Mouse (Mus musculus): Measurements from ENCODE around the gene Ampd3.

Gene Ampd3

DNA sequence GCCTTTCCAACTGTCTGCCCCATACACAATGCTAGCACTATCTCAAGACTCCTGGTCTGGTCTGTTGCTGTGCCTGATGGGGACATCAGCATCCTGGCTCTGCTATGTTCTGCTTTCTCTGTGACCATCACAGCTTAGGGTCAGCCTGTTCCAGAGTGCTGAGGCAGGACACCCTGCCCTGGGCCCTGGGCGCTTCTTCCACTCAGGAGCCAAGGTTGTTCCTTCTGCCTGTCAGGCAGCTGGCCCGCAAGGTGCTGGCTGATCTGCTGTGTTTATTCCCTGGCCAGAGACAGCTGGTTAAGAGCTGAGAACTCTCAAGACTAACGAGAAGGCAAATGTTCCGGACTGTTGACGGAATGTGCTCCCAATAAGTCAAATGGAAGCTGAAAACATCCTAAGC lies 24.2 kb downstream of the Ampd3 start:
- in situ Hi-C loops (cut with MboI; ENCODE audit: unreplicated experiment in 2 of 2) = loop anchor here in 1 of 2 experiments (10.0 to 25.0 kb wide), 2 partner anchors 627 to 1080 kb away; partner anchors contain the start of genes Akip1, BC051019 and St5

GRCm38 (mm10) chr7:110792834-110793233 lies 24.8 kb downstream of the Ampd3 start:
- in situ Hi-C loops (cut with MboI; ENCODE audit: unreplicated experiment in 2 of 2) = loop anchor here in 1 of 2 experiments (10.0 to 25.0 kb wide), 2 partner anchors 628 to 1081 kb away; partner anchors contain the start of genes Akip1, BC051019 and St5

GRCm38 (mm10) chr7:110794722-110795121 lies 26.7 kb downstream of the Ampd3 start:
- in situ Hi-C loops (cut with MboI; ENCODE audit: unreplicated experiment in 2 of 2) = loop anchor here in 1 of 2 experiments (10.0 to 25.0 kb wide), 2 partner anchors 630 to 1082 kb away; partner anchors contain the start of genes Akip1, BC051019 and St5

DNA sequence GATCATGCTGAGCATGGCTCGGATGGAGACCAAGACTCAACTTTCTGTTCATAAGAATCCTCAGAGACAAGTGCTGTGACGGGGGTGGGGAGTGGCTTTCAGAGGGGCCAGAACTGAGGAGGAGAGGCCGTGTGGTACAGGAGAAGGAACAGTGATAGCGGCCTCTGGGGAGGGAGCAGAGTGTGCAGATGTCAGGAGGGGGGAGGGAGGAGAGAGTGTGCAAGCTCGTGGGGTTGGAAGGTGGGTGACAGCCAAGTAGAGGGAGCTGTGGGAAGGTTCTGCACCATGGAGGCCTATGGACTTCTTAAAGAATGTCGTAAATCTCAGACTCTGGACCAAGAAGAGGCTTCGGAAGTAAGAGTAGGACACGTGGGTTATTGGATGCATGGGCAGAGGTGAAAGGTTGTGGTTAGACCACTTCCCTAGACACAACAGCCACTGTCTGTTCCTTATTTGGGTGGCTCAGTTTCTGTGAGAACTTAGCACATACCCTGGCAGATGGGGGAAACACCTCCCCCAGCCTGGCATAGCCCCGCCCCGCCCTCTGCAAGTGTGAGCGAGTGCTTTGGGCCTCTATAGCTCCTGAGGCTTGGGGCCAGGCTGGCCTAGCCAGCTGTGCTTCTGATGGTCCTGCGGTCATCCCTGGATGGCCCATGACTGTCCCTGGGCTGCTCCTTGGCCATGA lies 28.5 kb downstream of the Ampd3 start:
- in situ Hi-C loops (cut with MboI; ENCODE audit: unreplicated experiment in 2 of 2) = loop anchor here in 1 of 2 experiments (10.0 to 25.0 kb wide), 2 partner anchors 632 to 1084 kb away; partner anchors contain the start of genes Akip1, BC051019 and St5

GRCm38 (mm10) chr7:110797722-110798409 lies 29.9 kb downstream of the Ampd3 start:
- in situ Hi-C loops (cut with MboI; ENCODE audit: unreplicated experiment in 2 of 2) = loop anchor here in 1 of 2 experiments (10.0 to 25.0 kb wide), 2 partner anchors 633 to 1086 kb away; partner anchors contain the start of genes Akip1, BC051019 and St5

- in situ Hi-C loops (cut with MboI; ENCODE audit: unreplicated experiment in 2 of 2) = loop anchor here (5.0 kb wide), 2 partner anchors 74 to 514 kb away; no protein-coding TSS in a partner anchor
Measured at GRCm38 (mm10) chr7:110801028-110801427, 33.0 kb downstream of the Ampd3 start.

- in situ Hi-C loops (cut with MboI; ENCODE audit: unreplicated experiment in 2 of 2) = loop anchor here (5.0 kb wide), 2 partner anchors 76 to 516 kb away; no protein-coding TSS in a partner anchor
Measured at GRCm38 (mm10) chr7:110803131-110803530, 35.1 kb downstream of the Ampd3 start.

GRCm38 (mm10) chr7:110804266-110804665 lies 36.3 kb downstream of the Ampd3 start:
- in situ Hi-C loops (cut with MboI; ENCODE audit: unreplicated experiment in 2 of 2) = loop anchor here (5.0 kb wide), 2 partner anchors 77 to 517 kb away; no protein-coding TSS in a partner anchor

DNA sequence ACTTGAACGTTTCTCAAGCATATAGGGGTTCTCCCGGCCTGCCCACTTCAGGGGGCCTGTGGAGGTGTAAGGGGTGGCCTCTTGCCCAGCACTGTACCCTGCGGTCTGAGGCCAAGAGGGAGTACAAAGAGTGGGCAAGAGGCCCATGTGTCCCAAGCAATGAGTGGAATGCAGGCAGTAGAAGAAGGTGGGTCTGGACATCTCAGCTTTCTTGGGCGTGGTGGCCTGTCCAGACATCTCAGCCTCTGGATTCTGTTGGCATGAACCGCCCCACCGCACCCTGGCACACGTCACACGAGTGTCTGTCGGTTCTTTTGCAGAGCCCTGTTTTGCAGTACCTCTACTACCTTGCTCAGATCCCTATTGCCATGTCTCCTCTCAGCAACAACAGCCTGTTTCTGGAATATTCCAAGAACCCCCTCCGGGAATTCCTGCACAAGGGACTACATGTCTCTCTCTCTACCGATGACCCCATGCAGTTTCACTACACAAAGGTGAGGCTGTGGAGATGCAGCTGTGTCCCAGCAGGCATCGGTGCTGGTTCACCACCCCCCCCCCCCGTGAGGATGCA lies 39.5 kb downstream of the Ampd3 start:
- in situ Hi-C loops (cut with MboI; ENCODE audit: unreplicated experiment in 2 of 2) = no loop called here

- in situ Hi-C loops (cut with MboI; ENCODE audit: unreplicated experiment in 2 of 2) = no loop called here
Measured at GRCm38 (mm10) chr7:110808962-110809361, 41.0 kb downstream of the Ampd3 start.

DNA sequence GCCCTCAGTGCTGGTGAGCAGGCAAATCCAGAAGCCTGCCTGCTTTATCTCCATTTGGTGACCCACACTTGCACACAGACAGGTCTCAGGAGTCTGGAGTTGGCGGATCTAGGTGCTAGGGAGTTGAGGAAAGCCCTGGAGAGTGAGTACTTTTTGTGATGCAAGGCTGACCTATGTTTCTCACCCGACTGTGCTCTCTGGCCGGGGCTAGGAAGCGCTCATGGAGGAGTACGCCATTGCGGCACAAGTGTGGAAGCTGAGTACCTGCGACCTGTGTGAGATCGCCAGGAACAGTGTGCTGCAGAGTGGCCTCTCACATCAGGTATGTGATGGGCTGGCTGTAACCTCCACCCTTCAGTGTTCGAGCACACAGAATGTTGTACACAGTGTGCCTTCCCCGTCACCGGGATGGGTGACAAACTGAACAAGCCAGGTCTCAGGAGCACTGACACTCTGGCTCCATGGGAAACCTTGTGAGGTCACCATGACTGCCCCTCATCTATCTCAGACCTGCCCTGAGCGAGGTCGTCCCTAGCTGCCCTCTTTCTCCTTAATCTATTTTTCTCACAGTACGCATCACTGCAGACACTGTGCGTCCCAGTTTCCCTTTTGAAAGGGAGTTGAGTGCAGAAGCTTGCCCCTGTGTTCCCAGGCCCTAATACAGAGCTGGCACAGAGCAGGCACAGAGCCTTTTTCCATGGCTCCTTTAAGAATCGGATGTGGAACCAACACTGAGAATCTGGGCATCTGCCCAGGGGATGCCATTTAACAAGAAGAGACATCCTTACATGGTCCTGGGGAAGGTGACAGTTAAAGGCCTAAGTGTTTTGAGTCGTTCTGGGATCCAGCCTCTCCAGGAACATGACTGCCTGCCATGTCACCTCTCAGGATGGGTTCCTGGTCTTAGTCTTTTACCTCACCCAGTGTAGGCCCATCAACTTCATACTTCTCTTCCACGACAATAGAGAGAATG lies 41.9 kb downstream of the Ampd3 start:
- in situ Hi-C loops (cut with MboI; ENCODE audit: unreplicated experiment in 2 of 2) = loop anchor here in 1 of 2 experiments (5.0 kb wide), 1 partner anchor 207 kb away; no protein-coding TSS in a partner anchor

- in situ Hi-C loops (cut with MboI; ENCODE audit: unreplicated experiment in 2 of 2) = loop anchor here in 1 of 2 experiments (5.0 kb wide), 1 partner anchor 206 kb away; no protein-coding TSS in a partner anchor
Measured at GRCm38 (mm10) chr7:110810995-110811394, 43.0 kb downstream of the Ampd3 start.

DNA sequence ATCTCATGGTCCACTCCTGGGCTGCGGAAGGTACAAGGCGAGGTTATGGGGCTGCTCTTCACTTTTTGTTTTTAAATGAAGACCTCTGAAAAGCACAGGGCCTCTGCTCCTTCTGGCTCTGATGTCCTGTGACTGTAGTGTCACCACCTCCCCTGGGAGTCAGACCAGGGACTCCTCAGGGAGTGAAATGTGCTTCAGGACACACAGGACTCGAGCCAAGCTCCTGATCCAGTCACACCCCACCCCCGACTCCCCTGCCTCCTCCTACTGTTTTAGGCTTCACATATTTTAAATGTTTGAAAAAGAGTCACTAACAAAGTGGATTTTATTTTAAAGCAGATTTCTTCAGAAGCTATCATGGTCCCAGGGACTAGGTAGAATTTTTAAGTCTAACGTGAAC lies 43.5 kb downstream of the Ampd3 start:
- in situ Hi-C loops (cut with MboI; ENCODE audit: unreplicated experiment in 2 of 2) = loop anchor here in 1 of 2 experiments (5.0 kb wide), 1 partner anchor 206 kb away; no protein-coding TSS in a partner anchor

GRCm38 (mm10) chr7:110813983-110814382 lies 46.0 kb downstream of the Ampd3 start:
- in situ Hi-C loops (cut with MboI; ENCODE audit: unreplicated experiment in 2 of 2) = loop anchor here in 1 of 2 experiments (5.0 kb wide), 1 partner anchor 203 kb away; no protein-coding TSS in a partner anchor

- in situ Hi-C loops (cut with MboI; ENCODE audit: unreplicated experiment in 2 of 2) = loop anchor here (5.0 kb wide), 2 partner anchors 111 to 201 kb away; no protein-coding TSS in a partner anchor
Measured at GRCm38 (mm10) chr7:110816037-110816436, 48.0 kb downstream of the Ampd3 start.

DNA sequence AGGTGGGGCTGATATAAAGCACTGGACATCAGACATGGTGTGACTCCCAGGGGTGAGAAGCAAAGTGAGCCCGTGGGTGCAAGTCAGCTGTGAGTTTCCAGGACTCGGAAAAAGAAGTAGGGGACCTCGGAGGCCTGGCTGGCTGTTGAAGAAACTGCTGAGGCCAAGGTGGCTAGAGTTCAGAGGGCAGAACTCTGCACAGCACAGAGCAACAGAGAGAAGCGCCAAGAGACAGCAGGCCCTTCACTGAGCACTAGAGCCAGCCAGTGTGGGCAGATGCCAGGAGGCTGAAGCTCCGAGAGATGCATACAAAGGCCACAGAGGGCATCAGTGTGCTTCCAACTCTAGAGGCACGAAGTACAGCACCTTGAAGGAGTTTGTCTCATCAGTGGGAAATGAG lies 50.2 kb downstream of the Ampd3 start:
- in situ Hi-C loops (cut with MboI; ENCODE audit: unreplicated experiment in 2 of 2) = loop anchor here (5.0 kb wide), 2 partner anchors 109 to 199 kb away; no protein-coding TSS in a partner anchor

DNA sequence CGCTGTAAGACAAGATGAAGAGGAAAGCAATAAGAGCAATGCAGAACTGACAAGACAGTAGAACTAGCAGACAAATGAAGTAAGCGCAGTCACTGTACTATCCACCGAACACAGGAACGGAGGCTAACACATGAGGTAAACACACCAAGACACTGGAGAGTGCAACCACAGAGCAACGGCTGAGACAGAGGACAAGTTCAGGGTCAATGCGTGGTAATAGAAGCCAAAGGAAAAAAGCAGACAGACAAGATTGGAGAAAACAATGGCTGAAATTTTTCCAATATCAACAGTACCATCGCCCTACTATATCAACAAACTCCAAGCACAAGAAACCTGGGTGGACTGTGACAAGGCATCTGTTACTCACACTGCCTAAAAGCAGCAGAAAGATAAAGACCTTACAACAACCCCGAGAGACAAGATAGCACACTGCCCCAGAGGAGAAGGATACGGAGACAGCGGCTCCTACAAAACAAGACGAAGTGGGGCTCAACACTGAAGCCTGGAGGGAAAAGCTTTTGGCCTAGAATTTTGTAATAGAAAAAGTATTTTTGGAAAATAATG lies 50.9 kb downstream of the Ampd3 start:
- in situ Hi-C loops (cut with MboI; ENCODE audit: unreplicated experiment in 2 of 2) = loop anchor here (5.0 kb wide), 2 partner anchors 108 to 198 kb away; no protein-coding TSS in a partner anchor

DNA sequence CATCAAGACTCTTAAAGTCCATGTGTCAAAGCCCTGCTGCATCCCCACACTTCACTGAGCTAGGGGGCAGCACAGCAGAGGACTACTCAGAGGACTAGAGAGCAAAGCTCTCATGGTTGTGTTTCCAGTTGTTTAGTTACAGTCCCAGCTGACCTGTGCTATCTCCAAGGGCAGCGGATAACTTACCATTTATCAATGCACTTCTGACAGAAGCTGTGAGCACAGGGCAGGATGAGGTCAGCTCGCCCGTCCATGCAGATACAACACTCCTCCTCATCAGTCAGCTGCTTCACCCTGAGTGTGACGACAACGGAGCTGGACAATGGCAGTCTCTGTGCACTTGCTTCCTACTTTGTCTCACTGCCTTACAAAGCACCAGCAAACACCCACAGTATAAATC lies 53.1 kb downstream of the Ampd3 start:
- in situ Hi-C loops (cut with MboI; ENCODE audit: unreplicated experiment in 2 of 2) = no loop called here

DNA sequence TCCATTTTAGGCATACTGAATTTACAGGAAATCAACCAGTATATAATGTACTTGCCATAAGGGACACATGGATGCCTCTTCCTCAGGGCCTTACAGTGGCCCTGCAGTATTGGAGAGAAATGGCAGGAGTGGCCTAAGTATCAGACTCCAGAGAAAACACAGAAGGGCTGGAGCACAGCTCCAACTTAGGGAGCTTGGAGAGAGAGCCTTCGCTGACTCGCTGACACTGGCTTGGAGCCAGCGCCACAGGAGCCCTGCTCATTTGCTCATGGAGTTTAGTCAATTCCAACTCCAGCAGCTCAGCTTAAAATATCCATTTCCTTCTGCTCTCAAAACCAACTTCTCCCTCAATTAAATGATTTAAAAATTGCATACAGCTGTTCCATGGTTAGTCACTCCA lies 53.6 kb downstream of the Ampd3 start:
- in situ Hi-C loops (cut with MboI; ENCODE audit: unreplicated experiment in 2 of 2) = no loop called here

Measured in v-Abl transformed pro-B cells (cell line).